Mouse (Mus musculus) stomach, postnatal 0 days (tissue): Measurements from ENCODE around the gene Susd1. TPM values are rescaled to one million over a fixed set of nuclear protein-coding genes. Genes with fewer than 3 reads are reported as not detected.

Source experiments
- ATAC-seq: fragments of 200-750 bp; cut with Nextera tagmentation; 2 replicates; pipeline ENCODE4 v1.8.0; 2017; ENCODE audit not compliant: low FRiP score, low TSS enrichment
- DNase-seq: peaks from one replicate; pipeline ENCODE4 v3.0.0-alpha.2; 2016; ENCODE audit warnings: low spot score
- H3K27ac ChIP-seq: fragments of 300-500 bp; sonication (generic); replicated peaks from 2 replicates; pipeline ENCODE4 v1.5.1; 2014; ENCODE audit warnings: mild to moderate bottlenecking, control low read depth
- H3K27me3 ChIP-seq: fragments of 300-500 bp; sonication (generic); 2 replicates; pipeline ENCODE4 v1.6.1; 2014; ENCODE audit warnings: low read length; ENCODE audit not compliant: control insufficient read depth, insufficient read depth
- H3K36me3 ChIP-seq: fragments of 300-500 bp; sonication (generic); 2 replicates; pipeline ENCODE4 v1.6.1; 2014; ENCODE audit warnings: low read length, mixed read lengths; ENCODE audit not compliant: control insufficient read depth, insufficient read depth
- H3K4me1 ChIP-seq: fragments of 300-500 bp; sonication (generic); replicated peaks from 2 replicates; pipeline ENCODE4 v1.6.1; 2014; ENCODE audit warnings: antibody characterized with exemption; ENCODE audit not compliant: control insufficient read depth, insufficient read depth
- H3K4me2 ChIP-seq: fragments of 300-500 bp; sonication (generic); replicated peaks from 2 replicates; pipeline ENCODE4 v1.6.1; 2014; ENCODE audit warnings: low read depth, mild to moderate bottlenecking, control low read depth, moderate library complexity
- H3K4me3 ChIP-seq: fragments of 300-500 bp; sonication (generic); 2 replicates; pipeline ENCODE4 v1.5.1; 2014; ENCODE audit warnings: low read depth, low read length, control low read depth
- H3K9ac ChIP-seq: fragments of 300-500 bp; sonication (generic); 2 replicates; pipeline ENCODE4 v1.6.1; 2014; ENCODE audit warnings: mild to moderate bottlenecking, low read length, control low read depth, mixed read lengths
- H3K9me3 ChIP-seq: fragments of 300-500 bp; sonication (generic); 2 replicates; pipeline ENCODE4 v1.6.1; 2016; ENCODE audit warnings: low read length; ENCODE audit not compliant: control insufficient read depth
- CTCF ChIP-seq: IDR thresholded peaks from 2 replicates; pipeline ENCODE4 v1.5.1; 2016; ENCODE audit warnings: antibody characterized with exemption, low read depth, mild to moderate bottlenecking, moderate library complexity
- EP300 ChIP-seq: optimal IDR thresholded peaks from 2 replicates; pipeline ENCODE3; 2016; ENCODE audit warnings: antibody characterized with exemption
- WGBS: fragments of 180-500 bp; shearing (Covaris S2); extraction: QIAGEN DNeasy Blood & Tissue Kit; methylation state at CpG from one replicate; pipeline ENCODE4 v1.1.7; 2014; 5-methylcytosine and 5-hydroxymethylcytosine counted together
- polyA plus RNA-seq: library from polyadenylated mRNA; unstranded; fragments of >200 nt; fragmentation: Nextera tagmentation; extraction: Ambion mirVana; gene quantifications from 2 replicates; pipeline ENCODE4 v1.2.1, GENCODE M21; 2015

Gene Susd1
- polyA plus RNA-seq, 1 experiment from 2014 or later, result 3.2 TPM

- Histone ChIP-seq H3K27ac (no peak overlapping the region), H3K9me3 (no peaks in the 10 kb centered on the region), H3K27me3 (no peaks in the 10 kb centered on the region), H3K9ac (no peak overlapping the region), H3K4me2 (no peak overlapping the region), H3K4me3 (no peak overlapping the region), H3K4me1 (no peaks in the 10 kb centered on the region), H3K36me3 (no peaks in the 10 kb centered on the region)
- 55% methylated on average over 13 of the region's 13 CpGs for WGBS
- TF ChIP-seq CTCF (peak; percentile 90), EP300 (no peak)
- DNase-seq (peak; percentile 61), ATAC-seq (peak; percentile 88)
Measured at GRCm38 (mm10) chr4:59381007-59381743, 57.3 kb downstream of the Susd1 start.

GRCm38 (mm10) chr4:59380478-59380877 lies 58.0 kb downstream of the Susd1 start:
- WGBS, result 80% methylated on average over 4 of the region's 4 CpGs
- Histone ChIP-seq H3K27me3 (no peaks in the 10 kb centered on the region), H3K36me3 (no peaks in the 10 kb centered on the region), H3K4me1 (no peaks in the 10 kb centered on the region), H3K9ac (no peak overlapping the region), H3K4me2 (no peak overlapping the region), H3K27ac (no peak overlapping the region), H3K9me3 (no peaks in the 10 kb centered on the region), H3K4me3 (no peak overlapping the region)
- no peak for ATAC-seq
- TF ChIP-seq EP300, result no peak
- no peak for DNase-seq

GRCm38 (mm10) chr4:59379876-59380275 lies 58.6 kb downstream of the Susd1 start:
- Histone ChIP-seq H3K4me2 (no peak overlapping the region), H3K27me3 (no peaks in the 10 kb centered on the region), H3K9ac (no peak overlapping the region), H3K4me3 (no peak overlapping the region), H3K9me3 (no peaks in the 10 kb centered on the region), H3K4me1 (no peaks in the 10 kb centered on the region), H3K27ac (no peak overlapping the region), H3K36me3 (no peaks in the 10 kb centered on the region)
- no peak for DNase-seq
- TF ChIP-seq EP300 (no peak), CTCF (no peak)
- WGBS, result 78% methylated on average over 5 of the region's 5 CpGs
- no peak for ATAC-seq

GRCm38 (mm10) chr4:59378631-59379030 lies 59.8 kb downstream of the Susd1 start:
- no peak overlapping the region for H3K4me3 ChIP-seq
- H3K27me3 ChIP-seq, result no peaks in the 10 kb centered on the region
- DNase-seq, result no peak
- no peak overlapping the region for H3K9ac ChIP-seq
- 90% methylated on average over 4 of the region's 4 CpGs for WGBS
- no peak overlapping the region for H3K27ac ChIP-seq
- no peaks in the 10 kb centered on the region for H3K36me3 ChIP-seq
- no peak for TF ChIP-seq CTCF
- no peak for TF ChIP-seq EP300
- ATAC-seq, result no peak
- no peaks in the 10 kb centered on the region for H3K4me1 ChIP-seq
- H3K4me2 ChIP-seq, result no peak overlapping the region
- no peaks in the 10 kb centered on the region for H3K9me3 ChIP-seq

GRCm38 (mm10) chr4:59374271-59374938 lies 64.0 kb downstream of the Susd1 start:
- ATAC-seq (no peak), DNase-seq (no peak)
- Histone ChIP-seq H3K4me1 (no peaks in the 10 kb centered on the region), H3K36me3 (no peaks in the 10 kb centered on the region), H3K4me3 (no peak overlapping the region), H3K27me3 (no peaks in the 10 kb centered on the region), H3K27ac (0 out of 2 replicates have a peak overlapping the region, but pooled peaks have one; percentile 18), H3K4me2 (no peak overlapping the region), H3K9ac (no peak overlapping the region), H3K9me3 (no peaks in the 10 kb centered on the region)
- no peak for TF ChIP-seq CTCF
- 56% methylated on average over 10 of the region's 10 CpGs for WGBS

- TF ChIP-seq CTCF (no peak), EP300 (no peak)
- DNase-seq, result peak; percentile 77
- Histone ChIP-seq H3K9me3 (no peaks in the 10 kb centered on the region), H3K27ac (0 out of 2 replicates have a peak overlapping the region, but pooled peaks have one; percentile 18), H3K36me3 (no peaks in the 10 kb centered on the region), H3K27me3 (no peaks in the 10 kb centered on the region), H3K4me1 (no peaks in the 10 kb centered on the region), H3K4me3 (no peak overlapping the region), H3K9ac (no peak overlapping the region), H3K4me2 (no peak overlapping the region)
- WGBS, result 62% methylated on average over 5 of the region's 5 CpGs
- peak; percentile 76 for ATAC-seq
Measured at GRCm38 (mm10) chr4:59372546-59373157, 65.8 kb downstream of the Susd1 start.
